Mouse (Mus musculus): ENCODE data around the gene Pcsk6. TPM values are rescaled to one million over a fixed set of nuclear protein-coding genes. Genes with fewer than 3 reads are reported as not detected.
"Not testable (repeated sequence)": the region's sequence is repeated elsewhere in the genome, so short reads cannot be mapped to it uniquely, and the experiment has no call there.

Pcsk6 gene
- total RNA-seq, 1 experiment from 2014 or later, result not detected

DNA sequence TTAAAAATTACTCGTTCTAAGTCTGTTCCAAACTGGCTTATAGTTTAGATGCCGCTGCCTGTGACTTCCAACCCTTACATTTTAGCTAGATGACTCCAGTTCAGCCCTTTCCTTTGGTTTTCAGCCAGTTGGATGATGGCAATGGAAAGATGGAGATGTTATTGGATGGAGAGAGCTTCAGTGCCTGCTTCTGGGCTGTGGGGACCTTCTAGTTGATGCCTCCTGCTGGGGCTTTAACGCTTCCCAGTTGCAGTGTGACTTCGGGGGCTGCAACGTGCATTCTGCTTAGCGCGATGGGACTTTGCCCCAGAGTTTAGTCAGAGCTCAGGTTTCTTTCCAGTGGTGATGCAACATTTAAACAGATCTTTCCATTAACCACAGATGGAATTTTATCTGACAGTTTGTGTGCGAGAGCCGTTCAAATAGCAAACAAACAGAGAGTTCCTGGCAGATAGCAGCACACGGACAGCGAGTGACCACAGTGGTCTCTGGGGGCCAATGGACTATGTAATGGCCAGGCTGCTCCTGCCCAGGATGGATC lies 53.3 kb downstream of the Pcsk6 start:
- ATAC-seq (replicated peaks in 1 of 2; ENCODE audit: insufficient read depth in 1 of 2, low FRiP score in 2 of 2, low TSS enrichment in 1 of 2, low read depth in 1 of 2, poor library complexity in 2 of 2, severe bottlenecking in 2 of 2), result no peak

- ATAC-seq (replicated peaks in 1 of 2; ENCODE audit: insufficient read depth in 1 of 2, low FRiP score in 2 of 2, low TSS enrichment in 1 of 2, low read depth in 1 of 2, poor library complexity in 2 of 2, severe bottlenecking in 2 of 2), result no peak
Measured at GRCm38 (mm10) chr7:65915821-65916220, 54.3 kb downstream of the Pcsk6 start.

DNA sequence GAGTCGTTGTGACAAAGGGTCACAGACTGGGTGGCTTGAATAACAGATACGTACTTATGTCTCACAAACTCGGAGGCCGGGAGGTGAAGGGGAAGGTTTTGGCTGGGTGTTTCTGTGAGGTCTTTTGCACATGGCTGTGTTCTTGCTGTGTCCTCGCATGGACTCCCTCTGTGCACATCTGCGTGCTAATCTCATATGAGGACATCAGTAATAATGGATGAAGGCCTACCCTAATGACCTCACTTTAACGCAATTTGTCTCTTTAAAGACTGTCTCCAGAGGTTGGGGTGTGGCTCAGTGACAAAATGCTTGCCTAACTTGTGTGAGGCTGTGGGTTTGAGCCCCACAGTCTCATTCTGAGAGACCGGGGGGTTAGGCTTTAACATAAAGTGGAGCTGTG lies 55.0 kb downstream of the Pcsk6 start:
- no peak for ATAC-seq (replicated peaks in 1 of 2; ENCODE audit: insufficient read depth in 1 of 2, low FRiP score in 2 of 2, low TSS enrichment in 1 of 2, low read depth in 1 of 2, poor library complexity in 2 of 2, severe bottlenecking in 2 of 2)

GRCm38 (mm10) chr7:65918431-65918830 lies 56.9 kb downstream of the Pcsk6 start:
- ATAC-seq (replicated peaks in 1 of 2; ENCODE audit: insufficient read depth in 1 of 2, low FRiP score in 2 of 2, low TSS enrichment in 1 of 2, low read depth in 1 of 2, poor library complexity in 2 of 2, severe bottlenecking in 2 of 2), result no peak

DNA sequence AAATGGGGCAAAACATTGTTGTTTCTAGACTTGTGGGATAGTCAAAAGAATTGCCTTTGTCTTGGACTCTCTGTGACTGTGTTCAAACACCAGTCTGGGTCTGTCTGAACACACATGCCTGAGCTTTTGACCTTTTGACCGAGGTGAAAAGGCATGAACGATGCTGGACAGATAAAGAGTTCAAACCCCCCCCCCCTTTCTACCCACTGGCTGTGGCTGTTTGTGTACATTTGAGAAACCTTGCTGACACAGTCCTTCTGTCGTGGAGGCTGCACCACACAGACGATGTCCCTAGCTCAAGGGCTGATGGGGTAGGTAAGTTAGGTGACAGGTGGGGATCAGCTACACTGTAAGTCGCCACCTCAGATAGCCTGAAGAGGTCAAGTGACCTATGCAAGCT lies 67.9 kb downstream of the Pcsk6 start:
- ATAC-seq (replicated peaks in 1 of 2; ENCODE audit: insufficient read depth in 1 of 2, low FRiP score in 2 of 2, low TSS enrichment in 1 of 2, low read depth in 1 of 2, poor library complexity in 2 of 2, severe bottlenecking in 2 of 2), result no peak

- no peak for ATAC-seq (replicated peaks in 1 of 2; ENCODE audit: insufficient read depth in 1 of 2, low FRiP score in 2 of 2, low TSS enrichment in 1 of 2, low read depth in 1 of 2, poor library complexity in 2 of 2, severe bottlenecking in 2 of 2)
Measured at GRCm38 (mm10) chr7:65930478-65930877, 68.9 kb downstream of the Pcsk6 start.

GRCm38 (mm10) chr7:65934238-65934970 lies 72.9 kb downstream of the Pcsk6 start:
- not testable (repeated sequence) for ATAC-seq (replicated peaks in 1 of 2; ENCODE audit: insufficient read depth in 1 of 2, low FRiP score in 2 of 2, low TSS enrichment in 1 of 2, low read depth in 1 of 2, poor library complexity in 2 of 2, severe bottlenecking in 2 of 2)

- ATAC-seq (replicated peaks in 1 of 2; ENCODE audit: insufficient read depth in 1 of 2, low FRiP score in 2 of 2, low TSS enrichment in 1 of 2, low read depth in 1 of 2, poor library complexity in 2 of 2, severe bottlenecking in 2 of 2), result no peak
Measured at GRCm38 (mm10) chr7:65935211-65935610, 73.7 kb downstream of the Pcsk6 start.

- no peak for ATAC-seq (replicated peaks in 1 of 2; ENCODE audit: insufficient read depth in 1 of 2, low FRiP score in 2 of 2, low TSS enrichment in 1 of 2, low read depth in 1 of 2, poor library complexity in 2 of 2, severe bottlenecking in 2 of 2)
Measured at GRCm38 (mm10) chr7:65940988-65941387, 79.5 kb downstream of the Pcsk6 start.

GRCm38 (mm10) chr7:65945342-65945993 lies 83.9 kb downstream of the Pcsk6 start:
- ATAC-seq (replicated peaks in 1 of 2; ENCODE audit: insufficient read depth in 1 of 2, low FRiP score in 2 of 2, low TSS enrichment in 1 of 2, low read depth in 1 of 2, poor library complexity in 2 of 2, severe bottlenecking in 2 of 2), result no peak

DNA sequence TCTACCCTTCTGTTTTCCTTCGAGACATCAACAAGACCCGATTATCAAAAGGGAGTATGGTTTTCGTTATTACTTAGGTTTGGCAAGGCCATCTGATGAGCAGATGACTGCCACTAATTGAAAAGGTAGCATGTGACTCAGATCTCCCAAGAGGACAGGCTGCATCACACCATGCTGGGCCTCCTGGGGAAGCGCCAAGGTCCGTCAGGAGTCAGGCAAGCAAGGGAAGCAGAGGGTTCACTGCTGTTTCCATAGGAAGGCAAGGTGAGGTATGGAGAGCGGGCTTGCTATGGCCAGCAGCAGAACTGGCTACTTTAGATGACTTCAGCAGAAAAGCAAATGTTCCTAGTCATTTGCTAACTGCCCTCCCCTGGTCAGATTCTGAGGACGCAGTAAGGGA lies 84.9 kb downstream of the Pcsk6 start:
- ATAC-seq (replicated peaks in 1 of 2; ENCODE audit: insufficient read depth in 1 of 2, low FRiP score in 2 of 2, low TSS enrichment in 1 of 2, low read depth in 1 of 2, poor library complexity in 2 of 2, severe bottlenecking in 2 of 2), result no peak

DNA sequence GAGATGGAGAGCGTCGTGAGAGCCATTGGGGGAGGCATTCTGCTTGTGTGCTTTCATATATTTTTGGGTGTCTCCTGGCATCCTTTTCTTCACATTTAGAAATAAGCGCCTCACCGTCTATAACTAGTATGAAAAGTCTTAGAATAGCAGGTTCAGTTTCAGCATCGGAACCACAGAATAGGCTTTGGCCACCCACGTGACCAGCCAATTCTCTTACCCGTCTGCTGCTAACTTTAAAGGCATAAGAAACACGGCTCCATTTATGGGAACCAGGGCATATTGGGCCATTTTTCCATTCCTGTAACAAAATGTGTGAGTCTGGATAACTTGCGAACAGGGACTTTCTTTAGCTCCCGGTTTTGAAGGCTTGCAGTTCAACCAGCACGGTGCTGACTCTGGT lies 87.4 kb downstream of the Pcsk6 start:
- ATAC-seq (replicated peaks in 1 of 2; ENCODE audit: insufficient read depth in 1 of 2, low FRiP score in 2 of 2, low TSS enrichment in 1 of 2, low read depth in 1 of 2, poor library complexity in 2 of 2, severe bottlenecking in 2 of 2), result no peak

DNA sequence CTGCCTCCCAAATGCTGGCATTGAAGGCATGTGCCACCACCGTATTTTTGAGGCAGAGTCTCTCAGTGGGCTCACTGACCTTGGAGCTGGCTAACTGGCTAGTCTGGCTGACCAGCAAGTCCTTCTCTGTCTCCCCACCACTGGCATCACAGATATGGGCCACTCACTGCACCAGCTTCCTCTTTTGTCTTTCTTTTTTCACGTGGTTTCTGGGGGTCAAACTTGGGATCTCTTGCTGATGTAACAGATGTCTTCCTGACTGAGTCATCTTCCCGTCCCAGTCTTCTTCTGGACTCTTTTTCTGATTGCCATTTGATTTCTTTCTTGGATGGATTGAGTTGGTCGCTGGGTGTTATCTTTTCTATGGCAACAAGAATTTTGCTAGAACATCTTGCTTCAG lies 93.0 kb downstream of the Pcsk6 start:
- 0 out of 4 replicates have a peak, but pooled peaks of 1 of the 2 experiments have one; percentile 7 for ATAC-seq (replicated peaks in 1 of 2; ENCODE audit: insufficient read depth in 1 of 2, low FRiP score in 2 of 2, low TSS enrichment in 1 of 2, low read depth in 1 of 2, poor library complexity in 2 of 2, severe bottlenecking in 2 of 2)

- no peak for ATAC-seq (replicated peaks in 1 of 2; ENCODE audit: insufficient read depth in 1 of 2, low FRiP score in 2 of 2, low TSS enrichment in 1 of 2, low read depth in 1 of 2, poor library complexity in 2 of 2, severe bottlenecking in 2 of 2)
Measured at GRCm38 (mm10) chr7:65955304-65956220, 94.0 kb downstream of the Pcsk6 start.

DNA sequence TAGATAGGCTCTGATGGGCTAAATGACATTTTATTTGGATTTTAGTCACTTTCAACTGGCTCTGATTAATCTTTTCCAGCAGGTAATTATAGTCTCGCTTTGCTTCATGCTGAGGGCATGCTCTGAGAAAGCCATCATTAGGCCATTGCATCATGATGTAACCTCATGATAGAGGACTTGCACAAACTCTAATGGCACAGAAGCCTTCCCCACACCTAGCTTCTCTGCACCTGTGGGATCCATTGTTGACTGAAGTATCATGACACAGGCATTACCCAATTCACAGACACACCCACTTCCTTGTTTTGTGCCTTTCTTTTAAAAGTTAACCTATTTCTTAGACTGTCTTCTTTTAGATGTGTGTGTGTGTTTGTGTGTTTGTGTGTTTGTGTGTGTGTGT lies 95.7 kb downstream of the Pcsk6 start:
- ATAC-seq (replicated peaks in 1 of 2; ENCODE audit: insufficient read depth in 1 of 2, low FRiP score in 2 of 2, low TSS enrichment in 1 of 2, low read depth in 1 of 2, poor library complexity in 2 of 2, severe bottlenecking in 2 of 2), result no peak

DNA sequence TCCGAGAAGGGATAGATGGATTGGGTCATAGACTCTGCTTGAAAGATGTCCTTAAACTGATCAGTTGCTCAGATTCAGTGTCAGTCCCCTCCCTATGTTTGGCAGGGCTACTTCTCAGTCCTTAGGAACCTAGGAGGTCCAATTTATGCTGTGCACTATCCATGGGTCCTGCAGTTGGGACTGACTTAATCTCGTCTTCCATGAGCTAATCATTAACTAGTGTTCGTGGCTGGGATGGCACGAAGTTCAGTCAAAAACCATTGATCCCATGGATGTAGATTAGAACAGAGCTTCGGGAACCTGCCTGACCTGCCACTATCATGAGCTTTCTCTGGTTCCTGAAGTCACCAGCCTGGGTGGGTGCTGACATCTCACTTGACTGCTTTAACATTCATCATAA lies 96.6 kb downstream of the Pcsk6 start:
- ATAC-seq (replicated peaks in 1 of 2; ENCODE audit: insufficient read depth in 1 of 2, low FRiP score in 2 of 2, low TSS enrichment in 1 of 2, low read depth in 1 of 2, poor library complexity in 2 of 2, severe bottlenecking in 2 of 2), result no peak

GRCm38 (mm10) chr7:65959221-65959924 lies 97.8 kb downstream of the Pcsk6 start:
- ATAC-seq (replicated peaks in 1 of 2; ENCODE audit: insufficient read depth in 1 of 2, low FRiP score in 2 of 2, low TSS enrichment in 1 of 2, low read depth in 1 of 2, poor library complexity in 2 of 2, severe bottlenecking in 2 of 2), result no peak

Measured in hematopoietic stem cell, adult 5-6 weeks (primary cell).